Mouse (Mus musculus) heart, postnatal 10 days (tissue): ENCODE data around the gene Med12l. TPM values are rescaled to one million over a fixed set of nuclear protein-coding genes. Genes with fewer than 3 reads are reported as not detected.

Experiments
- DNase-seq, 2 experiments: peaks; one replicate each; pipeline ENCODE4 v3.0.0; 2021
- intact Hi-C: fragments of 180-260 bp; cut with DNase I; formaldehyde crosslinking; loops from one replicate; pipeline ENCODE4 v1.15.1; 2025
- total RNA-seq, 2 experiments: library from RNA; stranded (reverse); gene quantifications; 2 replicates each; pipeline ENCODE4 v1.2.3; 2021

The Med12l gene
- total RNA-seq, 2 experiments from 2014 or later = 9.4 to 10.1 TPM

GRCm38 (mm10) chr3:59293437-59294199, 288.0 kb downstream of the Med12l start:
- intact Hi-C loops = no loop called here
- DNase-seq = no peak

GRCm38 (mm10) chr3:59295699-59296562, 290.3 kb downstream of the Med12l start:
- intact Hi-C loops = no loop called here
- DNase-seq = no peak

- no peak for DNase-seq
- intact Hi-C loops = no loop called here
These were observed 291.0 kb downstream of the Med12l start for GRCm38 (mm10) chr3:59296563-59297130.

GRCm38 (mm10) chr3:59297653-59298052, 292.0 kb downstream of the Med12l start:
- intact Hi-C loops = no loop called here
- no peak for DNase-seq

- DNase-seq = no peak
- intact Hi-C loops = no loop called here
These were observed 299.3 kb downstream of the Med12l start for GRCm38 (mm10) chr3:59304944-59305343.

- intact Hi-C loops = no loop called here
- DNase-seq = no peak
These were observed 299.9 kb downstream of the Med12l start for GRCm38 (mm10) chr3:59305518-59305917.

- DNase-seq = no peak
- intact Hi-C loops = no loop called here
These were observed 307.0 kb downstream of the Med12l start for GRCm38 (mm10) chr3:59312610-59313009.

GRCm38 (mm10) chr3:59316077-59316476, 310.5 kb downstream of the Med12l start:
- no peak for DNase-seq
- intact Hi-C loops = no loop called here

- peak; percentile 42 to 70 for DNase-seq
- intact Hi-C loops = loop anchor here (5.0 kb wide), 1 partner anchor 791 kb away; no protein-coding TSS in a partner anchor
These were observed 315.8 kb downstream of the Med12l start for GRCm38 (mm10) chr3:59321278-59321876.

- DNase-seq = no peak
- intact Hi-C loops = no loop called here
These were observed 322.9 kb downstream of the Med12l start for GRCm38 (mm10) chr3:59328526-59328925.

- DNase-seq = peak in 1 of 2 experiments; percentile 9
These were observed 336.2 kb downstream of the Med12l start for GRCm38 (mm10) chr3:59341647-59342427.

GRCm38 (mm10) chr3:59343026-59343425, 337.4 kb downstream of the Med12l start:
- intact Hi-C loops = no loop called here
- peak; percentile 71 to 73 for DNase-seq

More at GRCm38 (mm10) chr3:59341647-59342427, 336.2 kb downstream of the Med12l start:
- intact Hi-C loops = no loop called here

- DNase-seq = peak; percentile 64 to 66
- intact Hi-C loops = no loop called here
These were observed 338.7 kb downstream of the Med12l start, which contains the start of gene Igsf10 for GRCm38 (mm10) chr3:59344065-59344905. Gene Igsf10 (minus strand): TSS chr3:59344394.

- intact Hi-C loops = no loop called here
- no peak for DNase-seq
These were observed 346.1 kb downstream of the Med12l start for GRCm38 (mm10) chr3:59351768-59352167.

- DNase-seq = no peak
- intact Hi-C loops = no loop called here
These were observed 348.5 kb downstream of the Med12l start for GRCm38 (mm10) chr3:59354156-59354555.

- no peak for DNase-seq
- intact Hi-C loops = no loop called here
These were observed 354.5 kb downstream of the Med12l start for GRCm38 (mm10) chr3:59360102-59360501.

- DNase-seq = no peak
- intact Hi-C loops = no loop called here
These were observed 356.3 kb downstream of the Med12l start for GRCm38 (mm10) chr3:59361895-59362294.
